Mouse (Mus musculus): ENCODE measurements around the gene Irgm2. TPM values are rescaled to one million over a fixed set of nuclear protein-coding genes. Genes with fewer than 3 reads are reported as not detected.
A peak's percentile ranks its signal among the peaks of the same experiment; 100 is the strongest.
"Not testable (repeated sequence)": the region's sequence is repeated elsewhere in the genome, so short reads cannot be mapped to it uniquely, and the experiment has no call there.

Gene Irgm2
- total RNA-seq, 2 experiments from 2014 or later = 2.2 to 2.3 TPM

- no peak for DNase-seq
Observed at GRCm38 (mm10) chr11:58213673-58214342, 14.4 kb downstream of the Irgm2 start.

- DNase-seq = peak; percentile 31 to 40
Observed at GRCm38 (mm10) chr11:58214391-58215048, 15.1 kb downstream of the Irgm2 start.

- DNase-seq = not testable (repeated sequence)
Observed at GRCm38 (mm10) chr11:58215049-58215430, 15.6 kb downstream of the Irgm2 start.

GRCm38 (mm10) chr11:58215814-58216213, 16.4 kb downstream of the Irgm2 start:
- no peak for DNase-seq

- no peak for DNase-seq
Observed at GRCm38 (mm10) chr11:58216823-58217222, 17.4 kb downstream of the Irgm2 start.

GRCm38 (mm10) chr11:58223751-58224150, 24.3 kb downstream of the Irgm2 start:
- DNase-seq = no peak

DNA sequence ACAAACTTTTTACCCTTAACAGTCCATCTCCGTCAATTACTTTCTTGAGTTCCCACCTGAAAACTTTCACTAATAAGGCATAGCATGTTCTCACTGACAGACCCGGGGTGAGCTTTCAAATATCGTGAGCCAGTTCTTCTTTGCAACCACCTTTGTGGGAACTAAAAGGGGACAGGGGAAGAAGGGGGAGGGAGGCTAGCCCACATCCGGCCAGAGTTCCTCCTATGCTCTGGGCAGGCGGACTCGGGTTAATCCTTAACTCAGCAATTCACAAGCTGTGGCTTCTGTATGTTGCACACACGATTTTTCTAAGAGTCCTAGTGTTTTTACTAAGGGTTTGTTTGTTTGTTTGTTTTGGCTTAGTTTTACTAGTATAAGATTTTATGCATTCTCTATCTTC, 24.9 kb downstream of the Irgm2 start:
- no peak for DNase-seq

GRCm38 (mm10) chr11:58224872-58225271, 25.5 kb downstream of the Irgm2 start:
- DNase-seq = not testable (repeated sequence)

- peak; percentile 49 to 59 for DNase-seq
Observed at GRCm38 (mm10) chr11:58225655-58226054, 26.2 kb downstream of the Irgm2 start.

DNA sequence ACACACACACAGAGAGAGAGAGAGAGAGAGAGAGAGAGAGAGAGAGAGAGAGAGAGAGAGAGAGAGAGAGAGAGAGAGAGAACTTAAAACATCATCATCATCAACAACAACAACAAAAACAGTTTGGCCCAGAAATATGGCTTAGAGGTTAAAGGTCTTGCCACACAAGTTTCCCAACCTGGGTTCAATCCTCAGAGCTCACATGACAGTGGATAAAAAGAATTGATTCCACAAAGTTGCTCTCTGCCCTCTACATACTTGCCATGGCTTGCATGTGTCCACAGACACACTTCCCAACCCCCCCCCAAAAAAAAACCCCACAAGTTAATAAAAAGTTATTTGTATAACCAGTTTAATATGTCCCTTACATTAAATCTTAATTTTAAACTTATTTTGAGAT, 27.0 kb downstream of the Irgm2 start:
- no peak for DNase-seq

GRCm38 (mm10) chr11:58228021-58228420, 28.6 kb downstream of the Irgm2 start:
- DNase-seq = not testable (repeated sequence)

- no peak for DNase-seq
Observed at GRCm38 (mm10) chr11:58230396-58230910, 31.0 kb downstream of the Irgm2 start.

- DNase-seq = no peak
Observed at GRCm38 (mm10) chr11:58231156-58231555, 31.7 kb downstream of the Irgm2 start.

DNA sequence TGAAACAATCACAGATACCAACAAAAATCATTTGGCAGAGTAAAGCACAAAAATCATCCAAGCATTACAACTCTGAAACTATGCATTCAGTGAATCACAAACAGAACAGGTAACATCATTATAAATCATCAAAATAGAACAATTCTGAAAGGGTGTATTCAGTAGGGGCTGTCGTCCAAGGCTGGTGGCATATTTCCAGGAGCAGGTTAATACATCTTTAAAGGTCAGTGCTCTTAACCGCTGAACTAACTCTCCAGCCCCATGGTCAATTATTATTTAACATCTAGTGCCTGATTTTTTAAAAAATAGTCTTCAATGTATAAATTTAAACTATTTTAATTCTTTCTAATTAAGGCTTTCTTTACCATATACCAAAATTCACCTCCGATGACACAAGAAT, 35.1 kb downstream of the Irgm2 start:
- not testable (repeated sequence) for DNase-seq

- no peak for DNase-seq
Observed at GRCm38 (mm10) chr11:58235152-58235551, 35.7 kb downstream of the Irgm2 start.

GRCm38 (mm10) chr11:58238840-58239791, 39.7 kb downstream of the Irgm2 start:
- no peak for DNase-seq

- no peak for DNase-seq
Observed at GRCm38 (mm10) chr11:58247294-58247693, 47.9 kb downstream of the Irgm2 start.

DNA sequence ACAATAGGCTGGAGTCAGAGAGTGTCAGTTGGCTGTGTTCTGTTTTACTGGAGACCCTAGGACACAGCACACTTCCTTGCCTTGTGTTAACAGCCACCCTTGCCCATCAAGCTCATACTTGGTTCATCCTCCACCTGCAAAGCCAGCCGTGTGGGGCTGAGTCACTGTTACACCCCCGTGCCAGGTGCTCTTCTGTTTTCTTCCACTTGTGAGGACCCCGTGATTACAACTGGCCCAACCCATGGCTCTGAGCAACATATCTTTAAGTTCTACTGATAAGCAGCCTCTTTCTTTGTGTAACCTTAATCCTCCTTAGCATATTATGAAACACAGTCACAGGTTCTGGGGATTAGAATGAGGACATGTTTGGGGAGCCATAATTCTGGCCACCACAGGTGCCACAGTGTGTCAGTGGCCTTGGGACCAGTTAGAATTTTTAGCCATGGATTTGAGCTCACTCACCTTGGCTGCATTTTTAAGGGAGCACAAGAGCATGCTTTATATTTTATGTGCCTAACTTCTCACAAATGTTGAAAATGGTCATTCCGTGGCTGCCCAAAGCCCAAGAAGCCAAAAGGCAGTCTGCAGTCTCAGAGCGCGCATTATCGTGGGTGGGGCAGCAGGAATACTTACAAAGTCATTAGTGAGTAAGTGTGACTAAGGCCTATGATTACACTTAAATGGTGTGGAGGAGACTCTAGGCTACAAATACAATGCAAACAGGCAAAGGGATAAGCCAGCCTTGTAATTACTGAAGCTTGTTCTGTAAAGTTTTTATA, 50.0 kb downstream of the Irgm2 start:
- DNase-seq = no peak

GRCm38 (mm10) chr11:58250550-58250949, 51.1 kb downstream of the Irgm2 start:
- DNase-seq = no peak

- no peak for DNase-seq
Observed at GRCm38 (mm10) chr11:58254411-58254810, 55.0 kb downstream of the Irgm2 start.

GRCm38 (mm10) chr11:58257816-58258215, 58.4 kb downstream of the Irgm2 start:
- no peak for DNase-seq

DNA sequence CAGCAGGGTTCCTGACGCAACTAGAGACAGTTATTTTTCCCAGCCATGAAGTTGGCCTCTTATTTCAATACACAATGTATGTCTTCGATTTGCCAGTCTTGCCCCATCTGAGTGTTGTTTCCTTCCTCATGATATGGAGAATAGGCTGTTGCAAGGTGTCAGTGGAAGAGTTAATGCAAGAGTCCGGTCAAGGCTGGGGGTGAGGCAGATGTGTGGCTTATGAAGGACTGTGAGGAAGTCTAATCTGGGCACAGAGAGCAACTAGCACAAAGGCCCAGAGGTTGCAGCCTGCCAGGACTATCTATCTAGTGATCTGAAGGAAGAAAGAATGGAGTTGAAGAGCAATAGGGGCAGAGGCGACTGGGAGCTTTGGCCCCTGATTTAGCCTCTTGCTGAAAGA, 60.7 kb downstream of the Irgm2 start:
- DNase-seq = no peak

Data from layer of hippocampus, postnatal 36 days (tissue).